Mouse (Mus musculus) forebrain, embryonic 13.5 days (tissue): ENCODE results near the gene Cdk5. TPM values are rescaled to one million over a fixed set of nuclear protein-coding genes. Genes with fewer than 3 reads are reported as not detected.
A peak's percentile ranks its signal among the peaks of the same experiment; 100 is the strongest.
"Not testable (repeated sequence)": the region's sequence is repeated elsewhere in the genome, so short reads cannot be mapped to it uniquely, and the experiment has no call there.

Experiments used
- ATAC-seq: fragments of 200-750 bp; cut with Nextera tagmentation; 2 replicates; pipeline ENCODE4 v1.8.0; 2017
- H3K27ac ChIP-seq: fragments of 300-500 bp; sonication (generic); 2 replicates; pipeline ENCODE4 v1.5.1; 2015; ENCODE audit warnings: inconsistent platforms, mild to moderate bottlenecking, moderate library complexity
- H3K27me3 ChIP-seq: fragments of 300-500 bp; sonication (generic); 2 replicates; pipeline ENCODE4 v1.6.1; 2015; ENCODE audit warnings: mild to moderate bottlenecking, inconsistent platforms
- H3K36me3 ChIP-seq: fragments of 300-500 bp; sonication (generic); 2 replicates; pipeline ENCODE4 v1.6.1; 2015; ENCODE audit warnings: mild to moderate bottlenecking, inconsistent platforms; ENCODE audit not compliant: poor library complexity, severe bottlenecking
- H3K4me1 ChIP-seq: fragments of 300-500 bp; sonication (generic); 2 replicates; pipeline ENCODE4 v1.6.1; 2015; ENCODE audit warnings: inconsistent platforms
- H3K4me2 ChIP-seq: fragments of 300-500 bp; sonication (generic); 2 replicates; pipeline ENCODE4 v1.6.1; 2015; ENCODE audit warnings: inconsistent platforms, mild to moderate bottlenecking, moderate library complexity
- H3K4me3 ChIP-seq: fragments of 300-500 bp; sonication (generic); 2 replicates; pipeline ENCODE4 v1.5.1; 2015; ENCODE audit warnings: mild to moderate bottlenecking, inconsistent platforms
- H3K9ac ChIP-seq: fragments of 300-500 bp; sonication (generic); 2 replicates; pipeline ENCODE4 v1.6.1; 2015; ENCODE audit warnings: mild to moderate bottlenecking, inconsistent platforms
- H3K9me3 ChIP-seq: fragments of 300-500 bp; sonication (generic); replicated peaks from 2 replicates; pipeline ENCODE4 v1.6.1; 2016; ENCODE audit warnings: inconsistent platforms
- WGBS: fragments of 180-500 bp; shearing (Covaris S2); methylation state at CpG from one replicate; pipeline ENCODE4 v1.1.7; 2015; 5-methylcytosine and 5-hydroxymethylcytosine counted together
- polyA plus RNA-seq: library from polyadenylated mRNA; unstranded; fragments of >200 nt; fragmentation: Nextera tagmentation; extraction: Ambion mirVana; gene quantifications from 2 replicates; pipeline ENCODE4 v1.2.1, GENCODE M21; 2015

The Cdk5 gene
- polyA plus RNA-seq, 1 experiment from 2014 or later = 80.7 TPM

DNA sequence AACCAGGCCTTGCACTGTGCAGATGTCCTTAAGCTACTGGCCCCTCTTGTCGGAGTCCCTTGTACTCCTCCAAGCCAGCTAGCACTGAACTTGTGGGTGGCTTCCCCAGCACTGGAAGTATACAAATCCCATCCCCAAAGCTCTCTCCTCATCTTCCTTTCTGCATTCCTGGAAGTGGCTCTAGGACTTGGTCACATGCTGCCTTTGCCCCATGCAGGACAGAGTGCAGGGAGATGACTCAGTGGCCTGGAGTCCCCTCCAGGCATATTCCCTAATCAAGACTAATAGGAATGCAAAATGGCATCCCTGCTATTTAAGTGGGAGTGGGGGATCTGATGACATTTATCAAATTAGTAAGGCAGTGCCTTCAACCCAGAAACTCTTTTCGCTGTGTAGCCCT lies 11.3 kb downstream of the Cdk5 start:
- H3K9me3 ChIP-seq = no peaks in the 10 kb centered on the region
- H3K36me3 ChIP-seq = peaks cover 16% of the 10 kb centered on the region
- no peak overlapping the region for H3K4me3 ChIP-seq
- 92% methylated on average over 2 of the region's 2 CpGs for WGBS
- ATAC-seq = no peak
- no peak overlapping the region for H3K4me2 ChIP-seq
- no peak overlapping the region for H3K9ac ChIP-seq
- peaks cover 11% of the 10 kb centered on the region for H3K4me1 ChIP-seq
- H3K27me3 ChIP-seq = 0 out of 2 replicates have a peak, but pooled peaks cover 10% of the 10 kb centered on the region
- no peak overlapping the region for H3K27ac ChIP-seq

DNA sequence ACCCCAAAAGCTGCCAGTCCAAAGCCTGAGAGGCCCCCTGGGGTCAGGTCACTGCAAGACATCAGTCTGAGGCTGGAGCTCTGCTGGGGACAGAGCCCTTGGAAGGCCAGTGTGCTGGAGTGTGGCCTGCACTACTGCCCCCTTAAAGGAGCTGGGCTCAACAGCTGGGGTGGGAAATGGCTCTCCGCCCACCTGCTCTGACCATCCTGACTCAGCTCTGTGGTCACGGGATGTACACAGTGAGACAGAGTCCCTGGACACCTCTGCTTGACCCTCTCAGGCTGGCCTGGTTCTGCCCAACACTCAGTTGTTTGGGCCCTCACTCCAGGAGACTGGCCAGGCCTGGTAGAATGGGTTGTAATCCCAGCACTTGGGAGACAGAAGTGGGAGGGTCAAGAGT lies 13.9 kb downstream of the Cdk5 start:
- no peak overlapping the region for H3K9ac ChIP-seq
- H3K4me3 ChIP-seq = no peak overlapping the region
- H3K4me2 ChIP-seq = no peak overlapping the region
- no peak for ATAC-seq
- H3K36me3 ChIP-seq = peaks cover 35% of the 10 kb centered on the region
- WGBS = 66% methylated on average over 2 of the region's 2 CpGs
- no peak overlapping the region; the same call in 1 of the 2 replicates for H3K27ac ChIP-seq
- H3K27me3 ChIP-seq = 0 out of 2 replicates have a peak, but pooled peaks cover 3% of the 10 kb centered on the region
- H3K4me1 ChIP-seq = no peaks in the 10 kb centered on the region
- no peaks in the 10 kb centered on the region for H3K9me3 ChIP-seq

DNA sequence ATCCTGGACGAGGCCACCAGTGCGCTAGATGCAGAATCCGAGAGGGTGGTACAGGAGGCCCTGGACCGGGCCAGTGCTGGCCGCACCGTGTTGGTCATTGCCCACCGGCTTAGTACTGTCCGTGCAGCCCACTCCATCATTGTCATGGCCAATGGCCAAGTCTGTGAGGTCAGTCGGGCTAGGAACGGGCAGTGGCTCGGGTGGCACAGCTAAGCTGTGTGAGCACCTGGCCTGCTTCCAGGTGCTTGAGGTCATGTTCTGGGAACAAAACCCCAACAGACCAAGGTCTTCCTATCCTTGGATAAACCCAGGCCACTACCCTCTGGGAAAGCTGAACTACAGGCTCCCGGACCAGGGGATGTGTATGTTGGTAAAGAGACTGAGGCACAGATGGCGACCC lies 14.7 kb downstream of the Cdk5 start:
- H3K4me2 ChIP-seq = no peak overlapping the region
- no peak overlapping the region for H3K27ac ChIP-seq
- peaks cover 36% of the 10 kb centered on the region for H3K36me3 ChIP-seq
- no peaks in the 10 kb centered on the region for H3K4me1 ChIP-seq
- no peak overlapping the region for H3K9ac ChIP-seq
- H3K27me3 ChIP-seq = 0 out of 2 replicates have a peak, but pooled peaks cover under 1% of the 10 kb centered on the region
- no peak overlapping the region for H3K4me3 ChIP-seq
- no peaks in the 10 kb centered on the region for H3K9me3 ChIP-seq
- ATAC-seq = no peak
- WGBS = 88% methylated on average over 13 of the region's 13 CpGs

DNA sequence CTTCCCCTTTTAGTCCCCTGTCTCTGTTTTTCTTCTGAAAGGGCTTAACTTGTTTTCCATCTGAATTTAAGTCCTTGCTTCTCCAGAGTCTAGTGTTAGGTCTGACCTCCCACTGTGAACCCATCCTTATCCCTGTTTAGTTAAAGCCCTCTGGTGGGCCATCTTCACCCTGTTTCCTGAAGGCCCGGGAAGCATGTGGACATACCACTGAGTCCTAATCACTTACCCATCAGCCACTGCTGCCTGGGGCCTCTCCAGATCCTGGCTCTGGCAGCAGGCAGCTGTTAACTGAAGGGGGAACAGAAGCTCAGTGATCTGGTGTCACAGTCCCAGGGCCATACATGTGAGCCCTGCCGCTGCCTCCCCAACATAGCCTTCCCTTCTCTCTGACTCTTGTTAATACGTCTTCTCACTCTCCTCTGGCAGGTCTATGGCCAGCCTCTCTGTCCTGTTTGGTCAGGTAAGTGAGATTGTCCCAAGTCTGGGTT lies 17.9 kb downstream of the Cdk5 start:
- H3K27me3 ChIP-seq = no peaks in the 10 kb centered on the region
- no peaks in the 10 kb centered on the region for H3K9me3 ChIP-seq
- no peaks in the 10 kb centered on the region for H3K4me1 ChIP-seq
- ATAC-seq = no peak
- H3K4me2 ChIP-seq = no peak overlapping the region
- 70% methylated on average over 3 of the region's 3 CpGs for whole genome bisulfite sequencing
- H3K36me3 ChIP-seq = peaks cover 65% of the 10 kb centered on the region
- no peak overlapping the region for H3K9ac ChIP-seq
- no peak overlapping the region for H3K4me3 ChIP-seq
- H3K27ac ChIP-seq = no peak overlapping the region

DNA sequence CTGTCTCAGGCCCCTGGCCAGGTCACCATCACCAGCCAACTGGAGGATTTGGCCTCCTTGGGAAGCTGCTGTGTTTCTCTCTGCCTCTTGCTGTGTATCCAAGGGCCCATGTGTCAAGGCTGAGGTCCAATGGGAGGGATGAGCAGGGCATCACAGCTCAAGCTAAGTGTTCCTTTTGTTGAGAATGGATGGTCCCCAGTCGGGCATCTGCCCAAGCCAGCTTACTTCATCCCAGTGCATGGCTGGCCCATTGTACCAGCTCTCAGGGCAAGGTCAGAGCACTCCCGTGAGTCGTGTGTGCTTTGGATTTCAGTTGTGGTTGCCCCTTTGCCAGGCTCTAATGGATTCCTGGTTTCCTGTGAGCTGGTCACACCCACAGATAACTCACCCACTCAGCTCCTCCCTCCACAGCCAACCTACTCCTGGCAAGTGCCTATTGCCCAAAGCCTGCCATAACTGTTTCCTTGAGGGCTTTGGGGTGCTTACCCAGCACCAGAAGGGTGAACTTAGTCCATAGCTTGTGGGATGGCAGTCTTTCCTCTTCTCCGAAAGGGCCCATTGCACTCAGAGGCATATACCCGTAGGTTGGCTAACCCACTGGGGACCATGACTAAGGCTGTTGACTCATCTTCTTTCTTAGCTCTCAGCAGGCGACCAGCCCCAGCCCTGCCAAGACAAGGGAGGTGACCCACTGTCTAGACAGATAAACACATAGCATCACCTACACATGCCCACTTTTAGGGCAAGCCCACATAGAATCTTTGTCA lies 18.6 kb downstream of the Cdk5 start:
- H3K36me3 ChIP-seq = peaks cover 66% of the 10 kb centered on the region
- no peak overlapping the region for H3K27ac ChIP-seq
- H3K9ac ChIP-seq = no peak overlapping the region
- no peak overlapping the region for H3K4me2 ChIP-seq
- H3K27me3 ChIP-seq = no peaks in the 10 kb centered on the region
- ATAC-seq = no peak
- WGBS = 81% methylated on average over 6 of the region's 6 CpGs
- H3K4me1 ChIP-seq = no peaks in the 10 kb centered on the region
- no peak overlapping the region for H3K4me3 ChIP-seq
- H3K9me3 ChIP-seq = no peaks in the 10 kb centered on the region

DNA sequence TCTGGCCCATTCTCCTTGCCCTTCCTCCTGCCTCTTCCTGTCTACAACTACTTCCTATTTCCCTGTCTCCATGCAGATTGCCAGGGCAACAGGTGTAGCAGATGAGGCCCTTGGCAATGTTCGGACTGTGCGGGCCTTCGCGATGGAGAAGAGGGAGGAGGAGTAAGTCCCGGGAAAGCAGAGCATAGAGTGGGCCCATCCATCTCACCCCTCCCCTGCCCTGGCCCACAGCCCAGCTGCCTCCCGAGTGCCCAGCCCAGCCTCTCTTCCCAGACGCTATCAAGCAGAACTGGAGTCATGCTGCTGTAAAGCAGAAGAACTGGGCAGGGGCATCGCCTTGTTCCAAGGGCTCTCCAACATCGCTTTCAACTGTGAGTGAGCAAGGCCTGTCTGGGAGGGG lies 21.4 kb downstream of the Cdk5 start:
- no peak overlapping the region for H3K27ac ChIP-seq
- no peaks in the 10 kb centered on the region for H3K4me1 ChIP-seq
- H3K9ac ChIP-seq = no peak overlapping the region
- H3K36me3 ChIP-seq = peaks cover 50% of the 10 kb centered on the region
- 73% methylated on average over 9 of the region's 9 CpGs for WGBS
- no peak overlapping the region for H3K4me2 ChIP-seq
- H3K4me3 ChIP-seq = no peak overlapping the region
- H3K27me3 ChIP-seq = no peaks in the 10 kb centered on the region
- H3K9me3 ChIP-seq = no peaks in the 10 kb centered on the region
- ATAC-seq = peak; percentile 31; the same call in 1 of the 2 replicates

DNA sequence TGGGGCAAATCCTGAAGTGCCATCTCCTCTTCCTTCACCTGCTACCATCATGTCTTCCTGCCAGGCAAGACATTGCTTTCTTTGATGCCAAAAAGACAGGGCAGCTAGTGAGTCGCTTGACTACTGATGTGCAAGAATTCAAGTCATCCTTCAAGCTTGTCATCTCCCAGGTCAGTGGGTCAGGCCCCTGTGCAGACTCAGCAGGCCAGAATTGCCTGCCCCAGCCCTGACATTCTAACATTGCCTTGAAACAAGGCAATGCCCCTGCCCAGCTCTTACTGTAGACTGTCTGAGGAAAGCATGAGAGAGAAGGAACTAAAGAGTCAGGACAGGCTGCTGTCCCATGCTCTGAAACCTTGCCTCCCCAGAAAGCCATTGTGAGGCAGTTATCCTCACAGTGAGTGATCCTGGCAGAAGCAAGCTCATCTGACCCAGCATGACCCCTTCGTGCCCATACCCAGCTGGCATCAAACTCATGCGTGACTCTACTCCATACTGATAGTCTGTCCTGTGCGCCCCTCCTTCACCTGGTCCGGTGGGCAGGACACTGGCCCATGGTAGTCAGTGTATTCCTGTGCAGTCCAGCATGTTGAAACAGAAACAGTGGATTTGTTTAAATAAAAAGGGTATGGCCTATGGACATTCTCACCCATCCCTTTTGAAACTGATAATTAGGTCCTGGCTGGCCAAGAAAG lies 22.3 kb downstream of the Cdk5 start:
- Histone ChIP-seq H3K9ac (no peak overlapping the region), H3K36me3 (peaks cover 40% of the 10 kb centered on the region), H3K4me1 (no peaks in the 10 kb centered on the region), H3K4me3 (no peak overlapping the region), H3K9me3 (no peaks in the 10 kb centered on the region), H3K27me3 (no peaks in the 10 kb centered on the region), H3K4me2 (no peak overlapping the region), H3K27ac (no peak overlapping the region)
- WGBS = 93% methylated on average over 5 of the region's 5 CpGs
- no peak for ATAC-seq

DNA sequence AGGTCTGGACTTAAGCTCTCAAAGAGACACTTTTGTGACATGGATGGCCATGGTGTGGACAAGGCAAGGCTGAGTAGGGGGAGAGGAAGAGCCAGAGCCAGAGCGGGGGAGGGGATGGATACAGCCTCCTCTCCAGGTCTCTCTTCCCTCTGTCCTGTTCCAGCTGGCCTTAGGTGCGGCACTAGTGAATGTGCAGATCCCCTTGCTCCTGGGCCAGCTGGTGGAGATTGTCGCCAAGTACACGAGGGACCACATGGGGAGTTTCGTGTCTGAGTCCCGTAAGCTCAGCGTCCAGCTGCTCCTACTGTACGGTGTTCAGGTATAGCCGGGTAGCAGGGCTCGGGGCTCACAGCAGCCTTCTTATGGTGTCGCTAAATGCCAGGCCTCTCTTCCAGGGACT lies 23.0 kb downstream of the Cdk5 start:
- Histone ChIP-seq H3K9ac (no peak overlapping the region), H3K9me3 (no peaks in the 10 kb centered on the region), H3K36me3 (peaks cover 34% of the 10 kb centered on the region), H3K27me3 (no peaks in the 10 kb centered on the region), H3K4me2 (no peak overlapping the region), H3K4me1 (no peaks in the 10 kb centered on the region), H3K27ac (no peak overlapping the region), H3K4me3 (no peak overlapping the region)
- WGBS = 93% methylated on average over 11 of the region's 11 CpGs
- ATAC-seq = no peak

DNA sequence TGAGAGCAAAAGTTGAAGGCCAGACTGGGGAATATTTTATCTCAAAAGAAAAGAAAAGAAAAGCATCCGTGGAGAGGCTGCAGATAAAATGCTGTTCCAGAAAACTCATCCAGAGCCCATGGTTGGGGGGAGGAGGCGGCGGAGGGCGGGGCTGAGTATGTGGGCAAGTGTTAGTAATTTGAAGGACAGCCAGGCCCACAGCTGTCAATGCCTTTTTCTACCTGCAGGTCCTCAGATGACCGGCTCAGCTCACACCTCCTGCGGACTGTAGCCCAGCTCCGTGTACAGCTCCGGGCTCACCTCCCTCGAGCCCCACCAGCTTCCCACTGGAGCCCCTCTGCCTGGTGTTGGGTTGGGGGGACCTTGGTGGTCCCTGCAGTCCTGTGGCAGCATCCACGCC lies 23.6 kb downstream of the Cdk5 start:
- Histone ChIP-seq H3K9ac (no peak overlapping the region), H3K9me3 (no peaks in the 10 kb centered on the region), H3K36me3 (peaks cover 33% of the 10 kb centered on the region), H3K4me3 (no peak overlapping the region), H3K4me1 (peaks cover 5% of the 10 kb centered on the region; the same call in 1 of the 2 replicates), H3K27ac (no peak overlapping the region), H3K4me2 (no peak overlapping the region), H3K27me3 (no peaks in the 10 kb centered on the region)
- 87% methylated on average over 10 of the region's 10 CpGs for WGBS
- no peak for ATAC-seq

DNA sequence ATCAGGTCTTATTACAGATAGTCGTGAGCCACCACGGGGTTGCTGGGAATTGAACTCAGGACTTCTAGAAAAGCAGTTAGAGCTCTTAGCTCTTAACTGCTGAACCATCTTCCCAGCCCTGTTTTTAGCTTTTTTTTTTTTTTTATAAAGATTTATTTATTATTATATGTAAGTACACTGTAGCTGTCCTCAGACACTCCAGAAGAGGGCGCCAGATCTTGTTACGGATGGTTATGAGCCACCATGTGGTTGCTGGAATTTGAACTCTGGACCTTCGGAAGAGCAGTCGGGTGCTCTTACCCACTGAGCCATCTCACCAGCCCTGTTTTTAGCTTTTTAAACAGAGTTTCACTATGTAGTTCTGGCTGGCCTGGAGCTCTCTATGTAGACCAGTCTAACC lies 27.1 kb downstream of the Cdk5 start:
- not testable (repeated sequence) for H3K36me3 ChIP-seq, H3K27me3 ChIP-seq, ATAC-seq, H3K9me3 ChIP-seq, H3K4me1 ChIP-seq, H3K9ac ChIP-seq, H3K27ac ChIP-seq, H3K4me2 ChIP-seq, H3K4me3 ChIP-seq
- WGBS = 86% methylated on average over 6 of the region's 6 CpGs

DNA sequence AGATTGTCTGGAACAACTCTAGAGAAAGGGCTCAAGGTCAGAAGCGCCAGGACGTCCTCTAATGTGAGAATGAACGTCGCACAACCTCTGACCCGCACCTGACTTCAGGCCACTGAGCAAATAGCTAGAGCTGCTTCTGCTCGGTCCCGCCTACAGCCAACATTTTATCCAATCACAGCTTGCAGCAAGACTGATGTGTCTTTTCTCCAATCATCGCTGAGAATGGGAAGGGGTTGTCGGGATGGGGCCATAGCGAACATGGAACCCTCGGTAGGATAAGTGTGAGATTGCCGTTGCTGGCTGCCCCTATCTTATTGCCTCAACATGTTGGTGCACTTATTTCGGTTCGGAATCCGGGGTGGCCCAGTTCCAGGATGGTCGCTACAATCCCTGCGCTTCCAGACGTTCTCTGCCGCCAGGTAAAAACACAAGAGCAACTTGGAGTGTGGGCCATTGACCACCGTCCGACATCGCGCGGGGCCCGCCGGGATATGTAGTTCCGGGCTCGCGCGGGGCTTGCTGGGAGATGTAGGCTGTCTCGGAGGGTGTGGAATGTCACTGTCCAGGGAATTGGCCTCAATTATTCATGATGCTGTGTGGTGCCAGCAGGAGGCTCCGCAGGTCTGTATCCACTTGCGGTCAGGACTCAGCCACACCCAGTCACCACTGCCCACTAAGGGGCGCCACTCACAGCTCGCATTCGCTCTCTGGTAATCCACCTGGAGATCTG lies 29.0 kb downstream of the Cdk5 start:
- ATAC-seq = peak; percentile 97
- WGBS = under 1% methylated on average over 36 of the region's 36 CpGs
- Histone ChIP-seq H3K36me3 (no peaks in the 10 kb centered on the region), H3K4me2 (peak overlapping the region; percentile 65), H3K9ac (peak overlapping the region; percentile 62; the same call in 1 of the 2 replicates), H3K9me3 (no peaks in the 10 kb centered on the region), H3K27me3 (peaks cover 22% of the 10 kb centered on the region), H3K27ac (peak overlapping the region; percentile 75), H3K4me1 (peaks cover 6% of the 10 kb centered on the region; the same call in 1 of the 2 replicates), H3K4me3 (peak overlapping the region; percentile 54)
